Mouse (Mus musculus): ENCODE results near the gene Cyp2j7.
"Not testable (repeated sequence)": the region's sequence is repeated elsewhere in the genome, so short reads cannot be mapped to it uniquely, and the experiment has no call there.

Gene Cyp2j7

GRCm38 (mm10) chr4:96236559-96236958, at the start of gene Cyp2j7:
Gene Cyp2j7 (minus strand): TSS chr4:96236659.
- in situ Hi-C loops (cut with MboI, MseI) = no loop called here

DNA sequence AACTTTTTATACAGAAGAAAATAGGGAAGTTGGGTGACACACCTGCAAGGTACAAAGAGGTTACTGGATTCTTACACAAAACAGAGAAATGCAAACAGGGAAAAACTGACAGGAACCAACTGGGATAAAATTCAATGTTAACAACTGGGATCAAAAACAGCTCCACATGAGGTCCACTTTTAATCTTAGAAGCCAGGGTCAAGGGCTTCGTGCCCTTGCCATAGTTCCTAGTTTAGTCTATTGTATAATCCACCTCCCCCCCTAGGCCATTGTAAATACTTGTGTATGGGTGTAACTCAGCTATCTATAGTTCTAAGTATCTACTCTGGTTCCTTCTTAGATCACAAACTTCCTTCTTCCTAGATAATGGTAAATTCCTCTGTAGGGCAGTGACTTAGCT, 40.4 kb upstream of the Cyp2j7 start:
- in situ Hi-C loops (cut with MboI, MseI) = not testable (repeated sequence)

DNA sequence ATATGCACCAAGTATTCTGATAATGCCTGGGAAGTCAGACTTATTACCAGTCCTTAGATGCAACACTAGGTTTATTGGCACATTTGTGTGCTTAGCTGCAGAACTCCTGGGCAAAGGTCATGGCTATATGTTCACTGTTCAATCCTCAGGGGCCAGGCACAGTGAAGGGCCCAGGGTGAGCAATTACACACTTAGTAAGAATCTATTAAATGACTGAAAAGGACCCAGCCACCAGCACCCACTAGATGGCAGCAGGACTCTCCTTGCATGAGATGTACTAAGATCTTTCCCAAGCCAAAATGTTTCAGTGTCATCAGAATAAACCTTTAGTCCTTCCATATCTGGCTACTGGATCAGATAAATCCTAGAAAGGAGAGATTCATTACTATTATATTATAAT, 37.4 kb upstream of the Cyp2j7 start:
- in situ Hi-C loops (cut with MboI, MseI) = no loop called here

- in situ Hi-C loops (cut with MboI, MseI) = no loop called here
Measured at GRCm38 (mm10) chr4:96196701-96197100, 39.8 kb downstream of the Cyp2j7 start.

DNA sequence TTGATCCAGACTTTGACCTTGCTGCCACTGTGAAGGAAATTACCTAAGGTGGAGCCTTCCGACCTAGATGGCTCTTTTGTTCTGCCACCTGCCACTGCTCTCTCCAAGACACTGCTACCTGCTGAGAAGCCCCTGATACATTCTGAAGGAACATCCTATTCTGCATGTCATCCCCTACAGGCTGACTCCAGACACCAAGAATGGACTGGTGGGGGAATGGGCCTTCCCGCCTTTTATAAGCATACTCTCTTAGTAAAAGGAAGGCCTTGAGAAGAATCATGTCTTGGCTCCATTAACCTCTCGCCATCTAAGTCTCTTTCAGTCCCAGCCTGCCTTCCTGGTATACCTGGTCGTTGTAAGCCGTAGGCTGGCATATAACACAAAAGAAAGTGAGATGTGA, 47.1 kb downstream of the Cyp2j7 start:
- in situ Hi-C loops (cut with MboI, MseI) = not testable (repeated sequence)

DNA sequence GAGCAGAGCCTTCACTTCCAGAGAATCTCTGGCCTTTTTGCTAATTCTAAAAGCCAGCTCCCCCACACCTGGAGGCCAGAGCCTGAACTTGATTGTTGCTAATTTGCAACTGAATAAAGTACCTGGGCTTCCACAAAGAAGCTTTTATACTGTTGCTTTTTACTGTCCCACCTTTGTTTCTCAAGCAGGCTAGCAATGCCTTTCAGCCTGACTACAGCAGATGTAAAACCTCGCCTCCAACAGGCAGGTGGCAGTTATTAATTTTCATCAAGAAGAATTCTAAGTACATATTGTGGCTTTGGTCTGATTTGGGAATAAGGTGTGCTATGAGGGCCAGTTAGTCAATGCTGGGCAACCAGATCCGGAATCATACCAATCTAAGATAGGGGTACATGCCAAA, 47.8 kb downstream of the Cyp2j7 start:
- in situ Hi-C loops (cut with MboI, MseI) = not testable (repeated sequence)

DNA sequence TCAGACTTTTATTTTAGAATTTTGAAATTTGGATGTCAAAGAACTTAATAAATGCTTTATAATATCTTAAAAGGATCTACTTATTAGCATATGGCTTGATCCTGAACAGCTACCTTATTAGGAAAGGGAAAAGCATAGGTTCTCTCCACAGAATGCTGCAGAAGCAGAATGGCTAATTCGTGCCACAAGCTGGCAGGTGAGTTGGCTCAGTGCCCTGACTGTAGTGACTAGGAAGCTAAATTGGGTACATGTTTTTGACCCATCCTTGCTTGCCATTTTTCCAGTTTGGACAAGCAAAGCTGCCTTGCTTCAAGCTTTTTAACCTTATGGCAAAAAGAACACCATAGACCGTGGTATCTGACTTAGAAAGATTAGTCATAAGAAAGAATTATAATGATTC, 48.3 kb downstream of the Cyp2j7 start:
- in situ Hi-C loops (cut with MboI, MseI) = not testable (repeated sequence)

DNA sequence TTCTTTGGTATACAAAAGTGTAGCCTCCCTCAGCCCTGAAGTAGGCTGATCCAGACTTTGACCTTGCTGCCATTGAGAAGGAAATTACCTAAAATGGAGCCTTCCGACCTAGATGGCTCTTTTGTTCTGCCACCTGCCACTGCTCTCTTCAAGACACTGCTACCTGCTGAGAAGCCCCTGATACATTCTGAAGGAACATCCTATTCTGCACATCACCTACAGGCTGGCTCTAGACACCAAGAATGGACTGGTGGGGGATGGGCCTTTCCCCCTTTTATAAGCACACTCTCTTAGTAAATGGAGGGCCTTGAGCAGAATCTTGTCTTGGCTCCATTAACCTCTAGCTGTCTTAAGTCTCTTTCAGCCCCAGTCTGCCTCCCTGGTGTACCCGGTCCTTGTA, 51.7 kb downstream of the Cyp2j7 start:
- in situ Hi-C loops (cut with MboI, MseI) = not testable (repeated sequence)

GRCm38 (mm10) chr4:96162839-96163238, 73.6 kb downstream of the Cyp2j7 start:
- in situ Hi-C loops (cut with MboI, MseI) = no loop called here

DNA sequence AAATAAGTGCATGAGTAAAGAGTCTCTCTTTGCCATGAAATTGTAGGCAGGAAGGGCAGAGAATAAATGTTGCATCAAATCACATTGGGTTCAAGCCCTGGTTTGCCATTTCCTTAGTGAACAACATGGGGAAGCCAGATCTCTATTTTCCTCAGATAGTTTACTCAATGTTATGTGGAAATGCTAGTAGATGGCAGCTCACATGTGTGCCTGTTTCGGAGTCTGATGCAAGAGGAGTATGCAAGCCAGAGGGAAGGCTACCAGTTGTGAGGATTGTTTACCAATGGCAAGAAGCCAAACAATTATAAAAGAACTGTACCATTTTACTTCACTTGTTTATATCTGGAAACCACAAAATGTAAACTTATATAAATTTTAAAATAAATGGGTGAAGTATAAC, 74.9 kb downstream of the Cyp2j7 start:
- in situ Hi-C loops (cut with MboI, MseI) = no loop called here
